Mouse (Mus musculus) v-Abl transformed pro-B cells (cell line): ENCODE data around the gene Rhbg.
"Not testable (repeated sequence)": the region's sequence is repeated elsewhere in the genome, so short reads cannot be mapped to it uniquely, and the experiment has no call there.

Experiments used
- in situ Hi-C, 2 experiments: fragments of 400-800 bp; cut with MboI; formaldehyde crosslinking; loops; one replicate each; pipeline ENCODE4 v1.15.1; 2025; ENCODE audit not compliant: unreplicated experiment in 2 of 2

The Rhbg gene

DNA sequence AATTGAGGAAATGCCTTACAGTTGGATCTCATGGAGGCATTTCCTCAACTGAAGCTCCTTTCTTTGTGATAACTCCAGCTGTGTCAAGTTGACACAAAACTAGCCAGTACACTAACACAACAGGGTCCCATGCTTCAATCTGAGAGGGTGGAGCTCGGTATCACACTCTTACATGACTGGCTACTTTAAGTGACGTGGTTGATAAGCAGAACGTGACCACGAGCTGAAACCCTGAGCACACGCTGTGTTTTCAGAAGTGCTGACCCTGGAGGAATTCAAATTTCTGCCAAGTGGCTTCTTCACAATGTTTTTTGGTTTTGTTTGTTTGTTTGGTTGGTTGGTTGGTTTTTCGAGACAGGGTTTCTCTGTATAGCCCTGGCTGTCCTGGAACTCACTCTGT, 13.5 kb upstream of the Rhbg start:
- in situ Hi-C loops = not testable (repeated sequence)

DNA sequence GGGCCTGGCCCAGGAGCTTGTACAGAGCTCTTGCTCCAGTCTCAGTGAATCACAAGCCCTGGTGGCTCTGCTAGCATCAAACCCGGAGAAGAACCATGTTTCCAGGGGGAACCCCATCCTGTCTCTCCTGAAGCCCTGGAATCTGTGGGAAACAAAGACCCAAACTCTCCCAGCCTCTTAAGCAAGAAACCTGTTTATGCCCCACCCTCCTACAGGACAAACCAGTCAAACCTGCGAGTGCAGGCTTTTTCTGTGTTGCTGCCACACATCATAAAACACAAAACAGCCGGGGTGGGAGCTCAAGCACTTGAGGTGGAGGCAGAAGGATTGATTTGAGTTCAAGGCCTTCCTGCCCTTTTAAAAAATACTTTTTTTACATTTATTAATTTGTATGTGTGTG, 7.8 kb upstream of the Rhbg start:
- in situ Hi-C loops = no loop called here

DNA sequence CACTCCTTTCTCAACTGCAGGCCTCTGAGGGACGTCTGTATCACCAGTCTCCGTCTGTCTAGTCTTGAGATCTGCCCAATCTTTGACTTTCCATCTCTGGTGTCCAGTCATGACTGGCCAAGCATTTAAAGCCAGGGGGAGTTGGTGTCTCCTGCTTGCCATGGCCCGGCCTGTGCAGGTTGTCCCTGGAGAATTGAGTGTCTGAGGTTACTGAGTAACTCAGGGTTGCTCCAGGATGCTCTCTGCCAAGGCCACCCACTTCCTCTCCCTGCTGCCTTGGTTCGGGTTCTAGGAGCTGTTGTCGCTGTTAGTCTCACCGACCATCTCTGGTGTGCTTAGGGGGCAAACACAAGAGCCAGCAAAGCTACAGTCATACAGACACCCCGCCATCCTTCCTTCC, 1.9 kb upstream of the Rhbg start:
- in situ Hi-C loops = no loop called here

DNA sequence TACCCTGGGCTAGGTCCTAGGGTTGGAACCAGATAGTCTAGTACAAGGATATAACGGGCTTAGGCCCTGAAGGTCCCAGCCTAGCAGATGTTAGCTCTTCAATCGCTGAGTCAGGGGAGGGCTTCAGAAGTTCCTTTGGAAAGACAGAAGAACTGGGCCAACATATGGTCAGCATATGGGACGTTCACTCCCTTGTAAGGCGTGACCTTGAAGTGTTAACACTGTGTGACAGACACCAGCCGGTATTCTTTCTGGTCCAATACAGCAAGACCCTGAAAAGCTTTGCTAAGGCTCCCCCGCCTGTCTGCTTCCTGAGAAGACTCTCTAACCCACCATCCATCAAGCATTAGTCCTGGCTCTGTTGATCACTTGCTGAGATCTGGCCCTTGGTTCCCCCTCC, 1.4 kb upstream of the Rhbg start:
- in situ Hi-C loops = no loop called here

DNA sequence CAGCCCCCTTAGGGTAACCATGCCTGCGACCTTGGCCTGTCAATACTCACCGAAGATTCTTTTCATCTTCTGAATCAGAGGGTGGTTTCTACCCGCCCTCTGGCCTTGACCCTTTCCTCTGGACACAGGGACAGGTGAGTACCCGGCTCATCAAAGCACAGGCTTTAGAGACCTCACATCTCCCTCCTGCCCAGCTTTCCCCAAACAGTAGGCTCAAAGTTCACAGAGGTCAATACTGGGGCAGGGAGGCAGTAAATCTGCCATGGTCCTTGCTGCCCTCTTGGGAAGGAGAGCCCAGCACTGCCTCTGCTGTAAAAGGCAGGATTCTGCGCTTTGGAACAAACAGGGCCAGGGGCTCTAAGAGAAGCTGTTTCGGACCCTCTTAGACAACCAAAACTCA, 1.8 kb downstream of the Rhbg start:
- in situ Hi-C loops = no loop called here

DNA sequence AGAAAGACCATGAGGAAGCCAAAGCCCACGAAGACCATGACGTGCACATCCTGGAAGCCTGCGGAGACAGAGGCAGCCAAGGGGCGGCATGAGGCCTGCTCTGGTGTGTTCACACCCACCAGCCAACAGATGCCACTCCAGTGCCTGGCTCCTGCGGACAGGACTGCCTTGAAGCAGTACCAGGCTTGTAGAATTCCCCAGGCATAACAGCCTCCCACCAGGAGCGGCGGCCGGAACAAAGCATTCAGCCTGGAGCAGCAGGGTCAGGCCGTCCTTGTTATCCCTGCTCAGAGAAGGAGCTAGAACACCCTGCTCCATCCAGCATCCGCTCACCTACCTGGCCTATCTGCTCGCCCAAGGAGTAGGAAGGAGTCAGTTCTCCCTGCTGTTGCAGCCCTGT, 6.1 kb downstream of the Rhbg start:
- in situ Hi-C loops = no loop called here

DNA sequence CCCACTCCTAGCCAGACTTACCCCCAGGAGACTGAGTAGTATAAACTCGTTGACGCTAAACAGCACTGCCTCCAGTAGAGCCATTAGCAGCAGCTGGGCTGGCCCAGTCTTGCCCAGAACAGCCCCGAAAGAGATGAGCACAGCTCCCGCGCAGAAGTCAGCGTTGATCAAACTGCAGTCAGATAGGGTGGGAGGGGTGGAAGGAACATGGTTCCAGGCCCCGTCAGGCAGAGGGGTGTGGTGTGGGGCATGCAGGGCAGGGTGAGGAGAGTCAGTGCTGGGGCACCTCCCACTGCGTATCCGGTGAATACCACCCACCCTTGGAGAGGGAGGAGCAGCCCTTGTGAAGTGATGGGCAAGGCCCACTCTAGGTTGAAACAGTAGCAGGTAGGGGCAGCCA, 6.8 kb downstream of the Rhbg start:
- in situ Hi-C loops = no loop called here

DNA sequence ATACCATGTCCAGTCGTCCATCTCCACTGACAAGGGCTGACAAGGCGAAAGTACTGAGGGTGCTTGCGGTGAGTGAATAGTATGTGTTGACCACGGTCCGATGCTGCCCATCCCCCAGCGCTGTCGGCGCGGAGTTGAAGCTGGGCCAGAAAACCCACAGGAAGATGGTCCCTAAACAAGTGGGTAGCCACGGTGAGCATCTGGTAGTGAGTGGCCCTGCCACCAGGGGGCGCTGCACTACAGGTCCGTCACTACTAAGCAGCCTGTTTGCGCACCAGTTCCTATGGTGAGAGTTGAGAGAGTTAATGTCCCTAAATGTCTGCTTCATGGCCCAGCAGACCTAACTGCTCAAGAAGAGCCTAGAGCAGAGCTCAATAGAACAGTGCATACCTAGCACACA, 8.7 kb downstream of the Rhbg start:
- in situ Hi-C loops = no loop called here

DNA sequence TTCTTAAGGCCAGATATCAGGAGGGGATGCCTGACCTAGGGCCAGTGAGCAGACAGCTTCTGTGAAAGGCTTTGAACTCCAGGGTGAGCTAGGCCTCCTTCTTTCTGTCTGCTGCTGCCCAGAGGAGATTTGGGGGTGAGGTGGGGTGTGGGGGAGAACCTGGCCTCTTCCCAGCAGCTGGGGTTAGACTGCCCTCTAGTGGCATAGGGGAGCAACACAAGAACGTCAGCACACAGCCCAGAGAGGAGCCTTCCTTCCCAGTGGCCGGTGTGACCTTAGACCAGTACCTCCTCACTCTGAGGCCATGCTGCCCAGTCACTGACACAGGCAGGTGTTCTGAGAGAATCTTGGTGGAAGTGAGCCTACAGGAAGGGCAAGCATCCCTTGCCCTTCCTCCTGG, 10.4 kb downstream of the Rhbg start:
- in situ Hi-C loops = loop anchor here (5.0 kb wide), 3 partner anchors 52 to 222 kb away; no protein-coding TSS in a partner anchor

DNA sequence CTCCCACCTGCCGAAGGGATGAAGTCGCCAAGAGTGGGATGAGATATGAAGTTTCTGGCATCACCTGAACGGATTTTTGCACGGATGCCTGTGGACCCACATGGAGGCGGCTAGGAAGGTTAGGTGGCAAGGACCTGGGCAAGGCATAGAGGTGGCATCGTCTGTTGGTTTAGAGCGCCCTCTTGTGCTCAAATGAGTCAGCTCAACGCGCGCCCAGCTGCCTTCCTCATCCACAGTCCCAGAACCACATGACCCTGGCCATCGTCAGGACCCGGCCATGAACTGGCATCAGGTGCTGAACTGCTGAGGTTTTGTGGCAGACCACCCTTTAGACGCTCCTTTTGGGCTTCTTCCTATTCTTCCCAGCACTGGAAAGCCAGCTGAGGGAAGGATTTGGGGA, 12.0 kb downstream of the Rhbg start:
- in situ Hi-C loops = loop anchor here (5.0 kb wide), 3 partner anchors 50 to 220 kb away; no protein-coding TSS in a partner anchor

DNA sequence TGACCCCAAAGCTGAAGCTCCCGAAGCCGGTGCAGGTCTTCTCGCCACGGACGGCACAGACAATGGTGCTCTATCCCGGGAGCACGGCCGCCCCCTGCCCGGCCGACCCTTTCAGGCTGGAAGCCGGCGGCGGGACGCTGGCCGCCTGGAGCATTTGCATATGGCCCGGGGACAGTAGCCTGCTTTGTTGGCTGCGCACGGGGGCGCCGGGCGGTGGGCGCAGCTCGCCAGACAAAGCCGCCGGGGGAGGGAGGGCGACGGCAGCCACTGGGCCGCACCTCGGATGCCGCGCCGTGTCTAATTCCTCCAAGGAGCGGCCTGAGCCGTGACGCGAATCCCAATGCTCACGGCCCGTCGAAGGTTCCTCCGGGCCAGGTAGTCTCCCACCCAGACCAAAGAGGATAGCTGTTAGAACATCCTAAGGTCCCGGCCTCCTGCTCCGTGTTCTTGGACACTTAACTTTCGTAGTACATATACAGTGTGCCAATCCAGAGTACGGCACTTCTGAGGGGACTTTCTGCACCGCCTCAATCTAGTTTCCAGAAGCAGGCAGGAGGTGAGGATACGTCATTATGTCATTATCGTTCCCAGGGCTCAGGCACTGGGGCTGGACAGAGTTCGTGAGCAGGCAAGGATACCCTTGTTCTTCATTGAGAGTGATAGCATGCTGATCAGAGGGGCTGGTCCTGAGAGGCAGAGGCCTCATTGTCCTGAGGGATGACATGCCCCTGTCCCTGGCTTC, 13.3 kb downstream of the Rhbg start:
- in situ Hi-C loops = loop anchor here (5.0 kb wide), 3 partner anchors 49 to 219 kb away; no protein-coding TSS in a partner anchor

DNA sequence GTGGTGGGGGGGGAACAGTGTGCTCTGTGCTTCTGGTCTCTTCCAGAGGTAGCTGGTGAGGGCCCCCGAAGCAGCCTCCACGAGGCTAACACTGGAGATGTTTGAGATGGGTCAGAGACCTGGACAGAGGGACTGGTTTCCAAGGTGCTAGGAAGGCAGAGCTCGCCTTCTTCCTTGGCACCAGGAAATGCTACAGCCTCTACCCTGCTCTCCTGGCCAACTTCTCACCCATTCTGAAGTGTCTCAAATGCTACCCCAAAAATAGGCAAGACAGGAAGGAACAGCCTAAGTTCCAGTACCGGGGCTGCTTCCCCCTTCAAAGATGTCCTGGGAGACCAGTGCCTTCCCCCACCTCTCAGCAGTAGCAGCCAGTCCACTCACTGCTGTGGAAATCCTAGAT, 15.1 kb downstream of the Rhbg start:
- in situ Hi-C loops = no loop called here

DNA sequence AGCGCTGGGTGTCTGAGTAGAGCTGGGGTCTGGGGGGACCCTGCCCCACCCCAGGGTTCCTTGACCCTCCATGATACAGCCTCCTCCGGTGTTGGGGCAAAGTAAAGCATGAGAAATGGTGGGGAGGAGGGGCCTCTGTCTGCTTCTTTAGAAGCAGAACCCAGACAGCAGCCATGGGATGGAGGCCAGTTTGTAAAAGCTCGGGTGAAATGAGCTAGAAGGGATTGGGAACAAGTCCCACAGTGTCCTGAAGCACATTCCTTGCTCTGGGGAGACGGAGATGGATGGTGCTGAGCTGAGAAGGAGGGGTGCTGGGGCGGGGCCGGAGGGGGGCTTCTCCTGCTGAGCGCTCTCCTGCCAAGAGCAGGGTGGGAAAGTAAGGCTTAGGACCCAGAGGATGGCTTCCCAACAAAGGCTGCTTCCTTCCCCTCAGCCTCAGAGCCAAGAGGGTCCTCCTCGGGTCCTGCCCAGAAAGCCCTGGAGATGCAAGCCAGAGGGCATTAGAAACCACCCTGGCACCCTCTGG, 15.6 kb downstream of the Rhbg start:
- in situ Hi-C loops = no loop called here

DNA sequence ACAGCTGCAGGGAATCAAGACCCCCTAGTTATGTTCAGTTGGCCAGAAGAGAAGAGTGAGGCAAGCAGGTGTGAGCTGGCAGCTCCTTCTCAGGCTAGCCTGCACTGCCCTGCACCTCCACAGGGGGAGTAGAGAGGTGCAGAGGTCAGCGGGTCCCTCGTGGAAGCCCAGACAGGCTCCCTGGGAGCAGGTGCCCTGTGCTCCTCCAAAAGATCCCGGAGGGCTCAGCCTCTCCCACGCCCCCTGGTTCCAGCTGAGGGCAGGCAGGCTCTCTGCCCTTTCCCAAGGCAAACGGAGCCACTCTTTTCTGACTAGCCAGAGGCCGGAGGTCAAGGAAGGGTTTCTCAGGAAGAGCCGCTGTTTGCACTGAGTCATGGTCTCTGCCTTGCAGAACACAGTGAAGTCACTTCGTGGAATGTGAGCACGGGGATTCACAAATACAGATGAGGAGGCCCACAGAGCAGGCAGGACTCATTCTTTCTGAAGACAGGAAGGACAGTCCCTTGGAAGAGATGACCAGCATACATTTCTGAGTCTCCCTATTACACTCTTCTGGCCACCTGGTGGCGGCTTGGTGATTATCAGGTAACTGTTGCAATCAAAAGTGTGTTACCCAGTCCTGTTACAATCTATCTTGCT, 16.8 kb downstream of the Rhbg start:
- in situ Hi-C loops = no loop called here

DNA sequence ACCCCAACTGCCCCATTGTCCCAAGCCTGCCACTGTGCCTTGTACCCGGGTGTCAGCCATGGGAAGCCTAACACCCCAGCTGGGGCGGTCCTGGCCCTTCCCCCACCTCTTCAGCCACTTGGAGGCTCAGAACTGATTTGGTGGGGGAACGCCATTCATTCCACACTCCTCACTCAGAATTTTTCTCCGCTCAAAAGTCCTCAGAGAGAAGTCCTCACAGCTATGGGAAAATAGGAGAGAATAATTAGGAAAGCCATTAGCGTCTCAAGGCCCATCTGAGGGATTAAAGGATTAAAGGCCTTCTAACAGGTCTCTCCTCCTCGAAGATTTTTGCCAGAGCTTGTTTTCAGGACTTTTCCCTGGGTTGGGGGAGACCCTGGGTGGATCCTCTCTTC, 17.4 kb downstream of the Rhbg start:
- in situ Hi-C loops = no loop called here

DNA sequence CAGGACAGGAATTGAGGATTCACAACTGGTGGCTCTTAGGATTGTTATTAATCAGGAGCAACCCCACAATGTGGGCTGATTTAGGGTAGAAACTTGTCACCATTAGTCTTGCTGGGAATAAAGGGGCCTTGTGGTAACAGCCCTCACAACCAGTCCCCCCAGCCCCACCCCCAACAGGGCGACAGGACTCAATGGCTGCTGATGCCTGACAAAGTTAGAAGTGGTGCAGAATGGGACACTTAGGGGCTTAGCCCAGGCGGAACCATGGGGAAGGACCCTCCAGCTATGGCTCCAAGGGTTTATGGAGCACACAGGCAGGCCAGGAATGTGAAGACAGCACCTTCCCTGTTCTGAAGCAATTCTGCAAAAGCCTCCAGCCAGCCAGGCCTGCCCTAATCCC, 18.9 kb downstream of the Rhbg start:
- in situ Hi-C loops = no loop called here

DNA sequence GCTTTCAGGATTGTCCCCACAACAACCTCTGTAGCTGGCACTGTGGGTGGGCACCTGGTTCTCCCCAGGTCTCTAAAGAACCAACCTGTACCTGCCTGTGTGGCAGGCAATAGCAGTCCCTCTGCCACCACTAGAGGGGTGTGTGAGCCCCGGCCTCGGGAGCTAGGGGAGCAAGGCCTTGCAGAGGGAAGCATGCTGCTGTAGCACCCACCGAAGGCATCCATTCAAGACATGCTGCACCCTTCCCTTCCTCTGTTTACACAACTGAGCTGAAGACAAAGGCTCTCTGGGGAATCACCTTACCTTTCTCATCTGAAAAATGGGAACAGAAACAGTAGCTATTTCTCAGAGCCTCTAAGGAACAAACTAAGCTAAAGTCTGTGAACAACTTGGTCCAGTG, 19.3 kb downstream of the Rhbg start:
- in situ Hi-C loops = no loop called here

DNA sequence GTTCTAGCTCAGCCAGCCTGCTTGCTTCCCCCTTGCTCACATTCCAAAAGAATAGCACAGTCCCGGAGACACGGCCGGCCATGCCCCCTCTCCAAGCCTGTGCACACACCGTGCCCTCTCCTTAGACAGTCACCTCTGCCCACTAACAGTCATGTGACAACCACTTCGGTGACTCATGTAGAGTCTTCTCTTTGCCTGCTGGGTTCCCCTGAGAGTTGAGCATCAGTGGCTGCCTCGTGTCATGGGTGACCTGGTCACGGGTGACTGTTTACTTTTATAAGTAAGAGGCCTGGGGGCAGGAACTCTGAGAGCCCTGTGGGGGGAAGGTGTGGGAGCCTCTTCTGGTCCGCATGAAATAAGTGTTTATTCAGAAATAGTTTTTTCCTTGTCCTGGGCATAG, 20.5 kb downstream of the Rhbg start:
- in situ Hi-C loops = no loop called here

DNA sequence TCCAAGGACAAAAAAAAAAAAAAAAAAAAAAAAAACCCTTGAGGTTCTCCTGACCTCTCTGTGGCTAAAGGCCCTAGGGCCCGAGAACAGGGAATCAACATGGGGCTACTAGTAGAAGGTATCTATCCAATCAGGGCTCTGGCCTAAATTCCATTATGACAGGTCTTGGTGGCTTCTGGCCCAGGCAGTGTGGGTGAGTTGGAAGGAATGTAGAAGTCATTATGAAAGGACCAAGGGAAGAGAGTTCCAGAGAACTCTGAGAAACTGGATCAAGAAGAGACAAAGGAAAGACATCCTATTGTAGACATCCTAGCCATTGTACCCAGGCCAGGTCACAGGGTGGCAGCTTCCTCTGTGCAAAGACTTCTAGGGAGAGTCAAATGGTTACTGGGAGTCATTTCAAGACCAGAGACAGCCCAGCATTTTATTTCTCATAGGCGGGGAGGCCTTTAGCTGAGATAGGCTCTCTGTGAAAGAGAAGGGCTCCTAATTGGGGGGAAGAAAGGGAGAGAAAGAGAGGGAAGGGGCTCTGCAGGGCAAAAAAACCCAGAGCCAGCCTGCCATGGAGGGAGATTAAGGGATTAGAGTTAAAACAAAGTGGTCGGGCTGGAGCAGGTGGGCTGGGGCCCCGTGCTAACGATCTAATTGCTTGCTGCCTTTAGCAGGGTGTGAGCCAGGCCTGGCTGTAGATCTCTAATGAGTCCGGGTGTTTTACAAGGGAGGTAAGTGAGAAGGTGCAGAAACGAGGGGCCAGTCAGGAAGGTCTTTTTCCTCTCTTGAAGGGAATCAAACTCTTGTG, 21.5 kb downstream of the Rhbg start:
- in situ Hi-C loops = no loop called here

DNA sequence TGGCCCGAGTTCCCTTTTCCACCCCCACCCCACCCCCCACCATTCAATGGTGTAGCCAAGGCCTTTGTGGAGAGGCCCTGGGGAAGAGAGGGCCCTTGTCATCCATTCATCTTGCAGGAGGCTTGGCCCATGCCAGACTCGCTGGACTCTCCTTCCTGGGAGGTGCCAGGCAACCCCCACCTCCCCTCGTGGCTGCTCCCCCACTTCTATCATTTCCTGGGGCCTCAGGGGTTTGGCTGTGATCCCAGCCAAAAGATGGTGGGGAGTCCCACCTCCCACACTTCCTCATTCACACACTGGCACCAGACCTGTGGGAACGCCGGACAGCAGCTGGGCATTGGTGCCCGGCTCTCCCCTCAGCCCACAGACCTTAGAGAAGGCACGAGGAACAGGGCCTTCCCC, 22.2 kb downstream of the Rhbg start:
- in situ Hi-C loops = no loop called here

DNA sequence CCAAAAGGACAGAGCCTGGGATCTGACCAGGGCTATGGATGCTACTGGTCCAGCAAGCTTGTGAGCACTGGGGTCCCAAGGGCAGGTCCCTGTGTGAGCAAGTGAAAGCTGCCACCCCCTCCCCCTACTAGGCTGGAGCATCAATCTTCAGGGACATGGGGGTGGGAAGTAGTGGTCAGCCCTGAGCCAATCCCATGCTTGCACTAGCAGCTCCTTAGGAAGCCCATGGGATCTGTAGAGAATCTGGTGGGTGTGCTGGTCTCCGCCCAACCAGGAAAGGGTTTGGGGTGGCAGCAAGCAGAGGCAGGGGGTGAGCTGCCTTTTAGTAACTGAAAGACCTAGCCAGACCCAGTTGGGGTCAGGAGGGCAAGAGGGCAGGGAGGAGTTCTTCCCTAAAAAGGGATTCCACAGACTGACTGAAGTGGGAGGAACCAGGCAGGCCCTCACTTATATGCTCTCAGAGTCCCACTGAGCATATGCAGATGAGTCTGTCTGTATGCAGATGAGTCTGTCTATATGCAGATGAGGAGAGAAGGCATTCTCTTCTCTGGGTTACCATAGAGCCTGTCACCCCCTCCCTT, 23.4 kb downstream of the Rhbg start:
- in situ Hi-C loops = no loop called here
